Mouse (Mus musculus) cortical plate, adult 2 months (tissue): Measurements from ENCODE around the gene Tmprss6.

ENCODE experiments used
- CTCF ChIP-seq: fragments of 200-500 bp; IDR thresholded peaks from 2 replicates; pipeline ENCODE4 v1.5.1; 2011; ENCODE audit warnings: mild to moderate bottlenecking, control low read depth, low read length; ENCODE audit not compliant: insufficient read depth; ENCODE audit errors: extremely low read depth
- POLR2A ChIP-seq: fragments of 200-500 bp; IDR thresholded peaks from 2 replicates; pipeline ENCODE4 v1.6.1; 2011; ENCODE audit warnings: mild to moderate bottlenecking, low read length, control low read depth; ENCODE audit not compliant: insufficient read depth; ENCODE audit errors: extremely low read depth

DNA sequence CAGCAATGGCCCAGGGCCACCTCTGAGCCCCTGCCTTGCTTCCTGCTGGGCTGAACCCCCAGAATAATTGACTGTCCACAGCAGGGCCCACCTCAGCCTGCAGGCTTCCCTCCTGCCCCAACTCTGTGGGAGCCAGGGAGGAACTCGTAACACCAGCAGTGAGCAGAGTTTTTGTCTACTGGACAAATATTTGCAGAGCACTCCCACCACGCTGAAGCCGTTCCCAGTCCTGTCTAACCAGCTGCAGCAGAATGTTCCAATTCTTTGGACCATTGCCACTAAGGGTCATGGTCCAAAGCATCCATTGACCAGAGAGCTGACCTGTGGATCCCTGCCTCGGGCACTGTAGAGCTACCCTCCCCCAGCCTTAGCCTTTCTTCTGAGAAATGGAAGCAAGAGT, 51.5 kb downstream of the Tmprss6 start:
- TF ChIP-seq POLR2A (no peak), CTCF (no peak)
